Mouse (Mus musculus) v-Abl transformed pro-B cells (cell line): Measurements from ENCODE around the gene Itga2.

Source experiments
- in situ Hi-C, 2 experiments: fragments of 400-800 bp; cut with MboI; formaldehyde crosslinking; loops; one replicate each; pipeline ENCODE4 v1.15.1; 2025; ENCODE audit not compliant: unreplicated experiment in 2 of 2

The Itga2 gene

DNA sequence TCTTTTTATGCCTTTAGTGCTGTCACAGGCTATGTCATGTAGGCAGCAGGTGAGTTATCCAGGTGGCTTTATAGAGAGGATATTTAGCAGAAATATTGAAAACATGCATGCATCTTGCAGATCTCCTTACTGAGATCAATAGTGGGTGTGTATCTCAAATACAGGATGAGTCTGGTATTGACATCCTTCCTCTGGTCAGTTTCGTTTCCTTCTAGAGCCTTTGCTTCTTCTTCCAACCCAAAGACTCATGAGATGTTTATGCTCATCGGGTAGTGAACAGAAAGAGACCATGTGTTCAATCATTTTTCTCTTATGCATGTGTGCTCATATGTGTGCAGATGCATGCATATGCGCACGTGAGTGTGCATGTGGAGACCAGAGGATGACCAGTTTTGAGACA lies 44.6 kb downstream of the Itga2 start:
- in situ Hi-C loops = no loop called here

DNA sequence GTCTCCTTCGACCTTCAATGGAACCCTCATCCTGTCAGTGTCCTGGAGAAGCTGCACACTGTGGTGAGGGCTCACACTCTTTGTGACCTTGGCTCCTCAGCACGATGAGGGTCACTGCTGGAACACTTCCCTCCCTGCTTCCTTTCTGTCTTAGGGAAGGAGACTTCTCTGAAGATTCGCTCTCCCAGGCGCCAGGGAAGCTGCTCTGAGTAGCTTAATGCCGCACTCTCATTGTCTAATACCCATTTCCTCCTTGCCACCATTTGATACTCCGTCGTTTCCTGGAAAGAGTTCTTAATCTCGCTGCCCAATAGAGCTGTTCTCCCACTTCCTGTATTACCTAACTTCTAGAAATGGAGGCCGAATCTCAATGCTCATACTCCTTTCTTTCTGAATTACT lies 46.7 kb downstream of the Itga2 start:
- in situ Hi-C loops = no loop called here

DNA sequence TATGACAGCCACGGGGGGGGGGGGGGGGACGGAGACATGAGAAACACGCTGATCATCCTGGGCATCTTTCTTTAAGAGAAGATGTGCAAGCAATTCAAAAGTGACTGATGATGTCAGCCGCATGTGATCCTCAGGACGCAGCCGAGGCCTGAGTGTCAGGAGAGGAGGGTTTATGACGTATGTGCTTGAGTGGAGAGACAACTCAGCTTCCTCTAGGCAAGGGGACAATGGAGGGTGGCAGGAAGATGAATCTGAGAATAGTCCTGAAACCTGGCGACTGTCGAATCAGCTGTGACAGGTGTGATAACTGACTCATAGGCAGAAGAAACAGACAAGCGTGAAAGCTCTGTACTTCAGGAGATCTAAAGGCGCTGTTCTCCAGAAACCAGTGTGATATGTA lies 53.2 kb downstream of the Itga2 start:
- in situ Hi-C loops = no loop called here

DNA sequence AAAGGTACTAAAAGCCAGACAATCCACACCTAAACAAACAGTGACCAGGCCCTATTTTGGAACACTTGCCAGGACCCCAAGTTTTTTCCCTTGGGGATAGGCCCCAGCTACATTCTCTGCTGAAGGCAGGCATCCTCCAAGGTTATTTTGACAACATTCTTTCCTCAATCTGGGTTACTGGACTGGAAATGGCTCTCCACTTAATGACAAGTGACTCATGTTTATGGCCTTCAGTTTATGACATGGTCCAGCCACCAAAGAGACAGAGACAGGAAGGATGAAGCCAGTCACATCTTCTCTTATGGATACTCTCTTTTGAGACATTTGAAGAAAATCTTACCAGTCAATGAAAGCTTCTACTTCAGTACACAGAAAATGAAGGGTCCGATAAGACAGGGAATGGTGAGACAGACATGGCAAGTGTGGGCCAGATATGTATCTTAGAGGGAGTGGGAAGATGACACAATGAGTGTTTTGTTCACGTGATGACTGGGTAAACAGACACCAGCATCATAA lies 55.8 kb downstream of the Itga2 start:
- in situ Hi-C loops = no loop called here

DNA sequence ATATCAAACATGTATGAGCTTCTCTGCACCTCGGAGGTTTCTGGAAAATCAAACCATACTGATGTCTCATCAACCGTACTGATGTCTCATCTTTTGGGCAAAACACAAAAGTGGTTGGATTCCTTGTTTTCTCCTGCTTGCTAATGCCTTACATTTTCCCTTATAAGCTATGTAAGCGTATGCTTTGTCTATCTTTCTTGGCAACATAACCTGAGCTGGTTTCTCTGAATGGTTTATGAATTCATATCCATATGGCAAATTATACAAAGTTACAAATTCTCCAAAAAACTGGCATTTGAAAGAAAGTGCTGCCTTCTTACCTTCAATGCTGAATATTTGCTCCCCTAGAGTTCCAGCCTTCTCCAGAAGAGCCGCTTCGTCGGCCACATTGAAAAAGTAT lies 57.2 kb downstream of the Itga2 start:
- in situ Hi-C loops = no loop called here

DNA sequence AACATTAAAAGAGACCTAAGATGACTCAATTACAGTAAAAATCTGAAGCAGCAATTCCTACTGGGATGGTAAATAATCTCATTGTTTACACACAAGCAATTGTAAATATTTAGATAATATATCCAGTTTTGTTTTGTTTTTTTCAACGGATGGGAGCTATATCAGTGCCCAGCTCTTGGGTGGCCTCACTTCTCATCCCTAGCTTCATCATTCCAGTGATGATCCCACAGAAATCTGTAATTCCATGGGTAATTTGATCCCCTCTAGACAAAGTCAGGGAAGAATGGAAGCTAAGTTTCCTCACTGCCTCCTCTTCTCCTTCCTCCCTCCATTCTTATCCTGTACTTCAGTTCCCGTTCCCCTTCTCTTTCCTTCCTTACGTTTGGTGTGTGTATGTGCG lies 74.4 kb downstream of the Itga2 start:
- in situ Hi-C loops = no loop called here

DNA sequence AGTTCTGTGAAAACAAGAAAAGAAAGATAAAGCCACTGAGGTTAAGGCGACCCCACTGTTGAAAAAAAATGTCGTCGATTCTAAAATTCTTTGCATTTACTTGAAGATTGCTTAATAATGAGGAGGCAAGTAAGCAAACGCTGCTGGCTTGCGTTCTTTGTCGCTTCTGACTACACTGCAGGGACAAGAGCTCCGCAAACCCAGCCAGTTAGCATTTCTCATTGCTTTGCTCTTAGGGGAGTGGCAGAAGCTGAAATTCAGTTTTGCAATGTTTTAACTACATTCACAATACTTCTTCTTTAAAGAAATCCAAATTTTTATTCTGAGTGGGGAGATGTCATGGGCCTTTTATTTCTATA lies 75.7 kb downstream of the Itga2 start:
- in situ Hi-C loops = no loop called here

DNA sequence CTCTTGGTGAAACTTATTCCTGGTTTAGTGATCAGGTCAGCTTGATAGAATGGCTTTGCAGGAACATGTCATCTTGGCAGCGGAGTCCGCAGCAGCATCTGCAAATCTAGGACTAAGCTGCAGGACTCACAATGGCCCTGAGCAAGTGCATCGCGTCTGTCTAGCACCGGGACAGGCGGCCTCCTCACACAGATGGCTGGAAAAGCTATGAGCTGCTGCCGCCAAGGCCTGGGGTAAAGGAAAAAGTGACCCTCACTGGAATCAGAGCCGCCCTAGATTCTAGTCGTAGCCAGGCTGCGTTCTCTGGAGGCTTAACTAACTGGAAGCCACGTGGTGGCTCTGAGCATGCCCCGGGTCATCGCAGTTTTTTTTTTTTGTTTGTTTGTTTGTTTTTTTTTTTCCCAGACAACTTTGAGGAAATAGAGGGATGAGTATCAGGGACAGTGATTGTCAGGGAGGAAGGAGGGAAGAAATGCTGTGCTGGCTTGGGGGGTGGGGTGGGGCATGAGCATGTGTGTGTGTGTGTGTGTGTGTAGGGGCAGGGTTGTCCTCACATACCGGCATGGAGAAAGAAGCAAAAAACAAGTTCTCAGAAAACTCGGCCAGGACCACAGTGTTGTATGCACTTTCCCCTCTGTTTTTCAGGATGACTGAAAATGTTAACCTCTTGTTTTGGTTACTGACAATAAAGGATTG lies 76.2 kb downstream of the Itga2 start:
- in situ Hi-C loops = no loop called here

DNA sequence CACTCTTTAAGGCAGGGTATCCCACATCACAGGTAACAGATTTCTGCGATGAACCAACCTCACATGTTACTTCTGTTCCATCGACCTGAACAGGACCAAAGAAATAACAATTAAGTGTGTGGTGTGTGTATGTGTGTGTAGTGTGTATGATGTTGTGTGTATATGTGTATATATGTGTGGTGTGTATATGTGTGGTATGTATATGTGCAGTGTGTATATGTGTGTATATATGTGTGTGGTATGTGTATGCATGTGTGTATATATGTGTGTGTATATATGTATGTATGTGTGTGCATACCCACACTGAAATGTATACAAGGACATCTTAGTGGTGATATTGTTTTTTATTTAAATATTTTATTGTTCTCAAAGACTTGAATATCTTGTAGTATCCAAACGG lies 77.5 kb downstream of the Itga2 start:
- in situ Hi-C loops = no loop called here

DNA sequence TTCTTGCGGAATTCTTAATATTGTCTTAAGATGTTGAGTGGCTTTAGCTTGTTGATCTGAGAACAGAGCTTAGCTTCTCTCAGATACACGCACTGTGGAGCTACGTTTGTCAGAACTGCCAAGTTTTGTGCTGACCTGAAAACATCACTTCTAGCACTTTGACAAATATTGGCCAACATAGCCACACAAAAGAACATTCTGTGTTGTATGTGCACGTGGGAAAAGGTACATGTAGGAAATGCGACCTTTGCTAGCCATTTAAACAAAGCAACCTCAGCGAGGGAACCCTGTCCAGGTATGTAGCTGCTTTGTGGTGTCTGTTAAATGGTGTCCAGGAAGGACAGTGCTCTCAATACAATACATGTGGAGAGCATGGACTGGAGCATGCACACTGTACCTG lies 77.9 kb downstream of the Itga2 start:
- in situ Hi-C loops = no loop called here

DNA sequence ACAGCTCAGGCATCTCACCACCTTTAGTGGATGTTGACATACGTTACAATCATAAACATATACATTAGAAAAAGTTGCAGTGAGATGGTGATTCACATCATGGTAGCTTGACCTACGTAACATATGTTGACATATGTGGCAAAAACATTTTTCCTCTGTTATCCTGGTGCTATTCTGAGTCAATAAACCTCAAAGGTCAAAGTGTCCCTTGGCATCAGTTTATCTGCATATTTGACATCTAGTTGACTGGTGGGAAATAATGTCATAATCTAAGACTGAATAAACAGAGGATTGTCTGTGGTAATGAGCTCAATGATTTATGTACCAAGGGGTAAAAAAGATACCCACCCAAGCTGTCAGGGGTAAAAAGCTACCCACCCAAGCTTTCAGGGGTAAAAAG lies 78.7 kb downstream of the Itga2 start:
- in situ Hi-C loops = no loop called here

DNA sequence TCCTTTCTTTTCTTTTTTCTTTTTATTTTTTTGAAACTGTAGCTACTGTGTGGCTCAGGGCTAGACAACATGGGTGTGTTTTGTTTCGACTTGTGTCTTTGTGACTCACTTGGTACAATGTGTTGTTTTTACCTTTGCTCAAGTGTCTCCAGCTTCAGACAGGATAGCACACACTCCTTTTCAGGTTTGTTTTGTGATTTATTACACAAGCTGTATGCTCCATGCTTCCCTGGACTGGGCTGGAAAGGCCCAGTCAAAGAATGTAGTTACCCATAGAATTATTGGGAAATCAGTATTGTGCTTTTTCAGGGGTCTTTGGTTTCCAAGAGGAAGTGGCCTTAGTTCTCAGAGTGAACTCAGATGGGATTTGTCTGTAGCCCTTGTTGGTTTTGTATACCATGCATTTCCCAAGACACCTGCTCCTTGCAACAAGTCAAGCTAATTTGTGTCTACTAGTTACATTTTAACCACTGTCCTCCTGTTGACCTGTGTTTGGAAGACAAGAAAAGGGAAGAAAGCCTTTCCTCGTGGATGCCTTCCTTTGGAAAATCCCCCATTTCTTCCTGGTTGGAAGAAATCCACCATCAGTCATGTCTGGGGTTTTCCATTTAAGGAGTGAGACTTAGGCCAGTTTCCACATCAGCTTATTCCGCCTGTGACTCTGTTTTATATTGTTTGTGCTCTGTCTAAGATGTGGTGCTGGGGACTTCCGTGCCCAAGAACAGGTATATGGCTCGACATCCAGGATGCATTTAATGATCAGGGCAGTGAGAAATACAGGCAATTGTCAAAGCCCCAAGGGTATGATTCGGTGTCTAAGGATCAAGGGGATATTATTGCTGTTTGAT lies 79.4 kb downstream of the Itga2 start:
- in situ Hi-C loops = no loop called here

DNA sequence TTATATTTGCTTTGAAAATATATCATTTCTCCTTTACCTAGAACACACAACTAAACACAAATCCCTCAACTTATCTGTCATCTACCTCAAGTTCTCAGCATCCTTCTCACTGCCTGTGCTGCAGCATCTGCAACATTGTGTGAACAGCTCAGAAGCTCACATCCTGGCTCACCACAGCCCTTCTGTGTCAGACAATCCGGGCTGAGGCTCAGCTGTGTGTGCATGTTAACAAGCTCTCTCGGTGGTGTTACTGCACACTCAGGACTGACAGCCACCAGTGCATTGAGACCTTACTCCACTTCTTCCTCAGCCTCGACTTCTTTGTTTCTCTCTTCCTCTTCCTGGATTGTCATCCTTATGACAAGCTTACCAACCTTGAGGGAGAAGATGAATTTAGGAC lies 83.0 kb downstream of the Itga2 start:
- in situ Hi-C loops = no loop called here

DNA sequence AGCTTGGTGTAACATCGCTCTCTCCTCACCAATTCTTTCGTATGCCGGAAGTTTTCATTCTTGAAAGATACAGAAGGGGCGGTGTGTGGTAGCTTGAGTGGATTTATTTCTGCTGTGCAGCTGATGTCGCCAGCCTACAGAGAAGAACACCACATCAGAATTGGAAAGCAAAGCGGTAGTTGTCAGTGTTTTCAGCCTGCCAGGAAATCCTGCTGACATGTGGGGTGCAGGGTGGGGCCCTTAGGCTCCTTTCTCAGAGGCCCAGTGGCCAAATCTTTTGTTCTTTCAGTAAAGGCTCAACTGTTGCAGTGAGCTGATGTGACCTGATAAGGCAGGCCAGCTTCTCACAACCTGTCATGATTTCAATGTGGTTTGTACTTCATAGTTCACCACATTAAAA lies 86.1 kb downstream of the Itga2 start:
- in situ Hi-C loops = no loop called here

DNA sequence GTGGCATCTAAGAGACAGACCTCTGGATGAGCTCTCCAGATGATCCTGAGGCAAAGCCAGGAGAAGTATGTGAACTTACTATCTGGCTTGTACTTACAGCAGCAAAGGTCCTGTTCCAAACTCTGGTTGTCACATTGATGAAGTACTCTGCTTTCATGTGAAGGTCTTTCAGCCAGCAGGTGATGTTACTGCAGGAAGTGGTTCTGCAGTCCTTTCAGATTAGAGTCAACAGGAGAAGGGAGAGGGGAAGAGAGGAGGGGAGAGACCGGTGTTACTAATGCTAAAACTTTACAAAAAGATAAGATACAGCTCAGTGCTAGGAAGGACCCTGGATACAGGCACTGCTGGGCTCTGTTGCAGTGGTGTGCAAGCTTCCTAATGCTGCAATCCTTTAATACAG lies 88.6 kb downstream of the Itga2 start:
- in situ Hi-C loops = no loop called here

DNA sequence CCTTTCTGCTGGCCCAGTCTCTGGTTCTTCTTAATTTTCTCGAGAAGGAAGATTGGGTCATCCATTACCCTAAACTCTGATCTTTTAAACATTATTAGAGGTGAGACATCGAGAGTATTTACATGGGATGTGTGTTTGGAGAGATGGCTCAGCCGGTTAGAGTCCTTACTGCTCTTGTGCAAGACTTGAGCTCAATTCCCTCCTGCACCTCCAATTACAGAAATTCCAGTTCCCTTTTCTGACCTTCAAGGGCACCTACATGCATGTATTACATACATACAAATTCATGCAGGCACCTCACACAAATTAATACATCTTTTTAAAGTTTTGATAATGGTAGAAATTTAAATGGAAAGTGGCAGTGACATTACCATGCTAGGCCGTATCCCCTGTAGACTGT lies 91.4 kb downstream of the Itga2 start:
- in situ Hi-C loops = no loop called here

DNA sequence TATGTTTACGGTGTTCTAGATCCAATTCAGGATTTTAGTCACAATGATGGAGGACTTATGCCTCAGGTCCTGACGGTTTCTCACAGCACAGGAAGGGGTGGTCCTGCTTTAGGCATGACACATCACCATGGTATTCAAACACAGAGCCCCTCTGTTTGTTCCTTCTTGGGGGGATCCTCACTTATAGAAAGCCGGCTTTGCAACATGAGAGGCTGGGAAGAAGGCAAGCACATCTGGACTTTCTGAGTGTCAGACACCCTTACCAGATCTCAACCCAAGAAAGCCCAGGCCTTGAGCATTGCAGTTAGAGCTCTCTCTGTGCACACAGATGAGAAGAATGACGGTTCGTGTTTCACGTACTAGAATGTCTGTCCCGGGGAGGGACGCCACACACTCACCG lies 92.8 kb downstream of the Itga2 start:
- in situ Hi-C loops = loop anchor here (10.0 kb wide), 3 partner anchors 116 to 1876 kb away; no protein-coding TSS in a partner anchor

DNA sequence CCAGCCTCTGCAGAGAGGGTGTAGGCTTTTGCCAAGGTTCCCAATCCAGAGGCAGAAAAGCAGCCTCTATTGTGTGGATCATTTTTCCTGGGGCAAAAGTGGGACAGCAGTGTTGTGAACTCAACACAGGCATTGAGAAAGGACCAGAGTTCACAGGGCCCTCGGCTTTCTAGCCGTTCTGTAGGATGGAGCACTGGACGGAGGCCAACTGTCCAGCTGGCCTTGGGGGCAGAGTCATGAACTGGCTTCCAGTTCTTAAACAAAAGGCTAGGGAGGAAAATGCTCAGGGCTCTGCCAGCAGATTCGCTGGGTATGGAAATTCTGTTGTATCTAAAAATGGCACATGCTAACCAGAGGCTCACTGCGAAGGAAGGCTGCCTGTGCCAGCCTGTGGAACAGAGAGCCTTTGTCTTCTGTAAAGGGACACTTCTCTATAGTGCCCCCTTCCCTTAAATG lies 93.3 kb downstream of the Itga2 start:
- in situ Hi-C loops = loop anchor here (10.0 kb wide), 3 partner anchors 116 to 1876 kb away; no protein-coding TSS in a partner anchor

DNA sequence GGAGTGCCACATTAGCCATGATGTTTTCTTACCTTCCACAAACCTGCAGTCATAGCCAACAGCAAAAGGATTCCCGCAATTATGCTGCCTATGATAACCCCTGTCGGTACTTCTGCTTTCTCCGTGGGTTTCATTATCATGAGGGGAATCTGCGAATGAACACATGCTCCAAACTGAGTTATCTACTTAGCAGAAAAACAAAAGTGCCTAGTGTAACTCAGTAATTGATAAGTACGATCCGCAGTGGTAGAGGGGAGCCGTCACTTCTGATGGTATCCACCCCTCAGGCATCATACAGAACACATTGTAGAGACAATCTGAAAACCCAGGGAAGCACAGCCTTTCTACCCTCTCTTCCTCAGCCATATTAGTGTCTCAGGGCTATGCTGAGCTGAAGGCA lies 94.8 kb downstream of the Itga2 start:
- in situ Hi-C loops = loop anchor here (10.0 kb wide), 3 partner anchors 118 to 1878 kb away; no protein-coding TSS in a partner anchor

DNA sequence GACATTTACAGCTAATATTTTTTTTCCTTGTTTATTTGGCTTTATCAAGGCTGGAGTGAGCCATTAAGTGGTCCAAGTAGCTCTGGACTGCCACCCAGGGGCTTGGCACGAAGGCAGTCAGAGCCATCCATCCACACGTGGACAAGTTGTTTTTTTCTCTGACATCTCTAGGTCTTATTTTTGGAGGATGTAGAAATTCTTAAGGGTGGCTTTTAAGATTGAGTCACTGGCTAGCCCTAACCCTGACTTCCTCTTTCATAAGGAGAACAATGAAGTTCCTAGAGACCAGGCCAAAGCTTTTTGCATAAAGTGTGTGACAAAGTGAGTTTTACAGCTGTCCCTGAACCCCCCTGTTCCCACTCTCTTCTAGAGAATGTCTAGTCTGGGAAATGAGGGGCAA lies 97.3 kb downstream of the Itga2 start:
- in situ Hi-C loops = loop anchor here (5.0 to 10.0 kb wide), 4 partner anchors 120 to 1880 kb away; no protein-coding TSS in a partner anchor

DNA sequence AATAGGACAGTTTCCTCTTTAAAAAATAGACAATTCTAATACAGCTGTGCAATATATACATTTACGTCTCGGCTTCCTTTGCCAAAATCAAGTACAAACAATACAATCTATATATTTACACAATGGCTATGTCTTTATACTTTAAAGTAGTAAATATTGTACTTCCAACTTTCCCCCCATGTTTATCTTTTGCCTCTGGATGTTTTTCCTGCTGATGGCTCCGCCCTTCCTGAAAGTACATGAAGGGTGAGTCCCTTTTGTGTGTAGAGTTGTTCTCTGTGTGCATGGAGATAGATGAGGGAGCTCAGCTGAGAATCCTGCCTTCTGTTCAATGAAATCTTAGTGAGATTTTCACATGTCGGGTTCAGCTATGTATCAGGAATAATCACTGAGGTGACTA lies 98.5 kb downstream of the Itga2 start:
- in situ Hi-C loops = loop anchor here (5.0 to 10.0 kb wide), 4 partner anchors 121 to 1881 kb away; no protein-coding TSS in a partner anchor

DNA sequence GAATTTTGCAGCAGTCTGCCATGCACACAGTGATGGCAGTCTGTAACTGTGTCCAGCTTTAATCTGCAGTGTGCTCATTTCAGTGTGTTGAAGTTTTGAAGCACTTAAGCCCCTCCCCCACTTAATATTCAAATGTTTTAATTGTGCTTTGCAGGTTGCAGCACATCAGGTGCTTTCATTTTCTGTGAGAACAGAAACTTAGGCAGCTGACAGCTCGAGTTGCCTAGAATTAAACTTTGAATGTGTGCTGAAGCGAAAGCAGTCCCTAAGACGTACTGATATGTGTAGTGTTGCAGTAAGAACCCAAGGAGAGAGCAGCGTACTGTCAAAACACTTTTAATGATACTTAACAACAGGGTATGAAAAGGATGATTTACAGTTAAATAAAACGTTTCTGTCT lies 99.1 kb downstream of the Itga2 start:
- in situ Hi-C loops = loop anchor here (5.0 to 10.0 kb wide), 4 partner anchors 122 to 1882 kb away; no protein-coding TSS in a partner anchor
